10 mouse cellular contexts compared by ENCODE assay signal in genomic region chr3:87985505-87986320, GRCm38 (mm10). TPM values are rescaled to one million over a fixed set of nuclear protein-coding genes. Genes with fewer than 3 reads are reported as not detected.
DNase-seq lines count a peak whose midpoint lies in the region; ATAC-seq and TF ChIP-seq lines count a peak whose summit lies in the region.
"Had no signal": no experiment of that assay in that cellular context is flagged by ENCODE, and none has a peak within 500 bp of the region (broad histone marks: within the 10 kb centered on the region; RNA-seq: fewer than 3 reads in every experiment).

No protein-coding gene starts in this region.

- no peak overlapping the region for H3K4me2 ChIP-seq in liver, embryonic 13.5 days
- H3K4me2 ChIP-seq in liver, postnatal 0 days (ENCODE audit: low read depth, low read length) = no peak overlapping the region
- H3K4me2 ChIP-seq in forebrain, embryonic 11.5 days (ENCODE audit: low read depth, low read length, severe bottlenecking) = no peak overlapping the region
- H3K4me2 ChIP-seq in hindbrain, postnatal 0 days (ENCODE audit: low read depth, low read length) = no peak overlapping the region
- peak overlapping the region; percentile 43 for H3K4me2 ChIP-seq in myocyte (ENCODE audit: low read depth)

- no peak for TF ChIP-seq POLR2A in myocyte (IDR thresholded peaks at IDR 0.05; ENCODE audit: insufficient read length, low read depth)

- TF ChIP-seq EP300 in liver, postnatal 0 days (IDR thresholded peaks at IDR 0.05; ENCODE audit: low read depth) = no peak

- peaks cover 65% of the 10 kb centered on the region for H3K4me1 ChIP-seq in liver, embryonic 13.5 days (replicated peaks)
- peaks cover 32% of the 10 kb centered on the region for H3K4me1 ChIP-seq in liver, postnatal 0 days (ENCODE audit: insufficient read depth)
- H3K4me1 ChIP-seq in forebrain, embryonic 11.5 days (replicated peaks; ENCODE audit: control insufficient read depth, insufficient read depth, low read length) = peaks cover 53% of the 10 kb centered on the region
- H3K4me1 ChIP-seq in hindbrain, postnatal 0 days (ENCODE audit: insufficient read depth, low read length) = peaks cover 19% of the 10 kb centered on the region

- no peak for TF ChIP-seq CTCF in liver, postnatal 0 days (IDR thresholded peaks at IDR 0.05; ENCODE audit: low read depth)
- TF ChIP-seq CTCF in hindbrain, postnatal 0 days (IDR thresholded peaks at IDR 0.05; ENCODE audit: low read depth) = no peak

- WGBS in liver, embryonic 13.5 days (ENCODE audit: insufficient replicate concordance) = 54% methylated on average over 12 of the region's 12 CpGs
- WGBS in liver, postnatal 0 days (ENCODE audit: insufficient replicate concordance) = 56% methylated on average over 12 of the region's 12 CpGs
- 44% methylated on average over 12 of the region's 12 CpGs for WGBS in forebrain, embryonic 11.5 days
- 12% methylated on average over 12 of the region's 12 CpGs for WGBS in hindbrain, postnatal 0 days

- H3K4me3 ChIP-seq in liver, embryonic 13.5 days (replicated peaks) = no peak overlapping the region
- no peak overlapping the region for H3K4me3 ChIP-seq in liver, postnatal 0 days (ENCODE audit: low read depth, low read length)
- H3K4me3 ChIP-seq in forebrain, embryonic 11.5 days (ENCODE audit: low read depth, low read length) = no peak overlapping the region
- H3K4me3 ChIP-seq in hindbrain, postnatal 0 days (ENCODE audit: low read length) = no peak overlapping the region
- no peak overlapping the region for H3K4me3 ChIP-seq in myocyte

- H3K27me3 ChIP-seq in liver, embryonic 13.5 days = peaks cover 56% of the 10 kb centered on the region
- H3K27me3 ChIP-seq in liver, postnatal 0 days (ENCODE audit: insufficient read depth, low read length) = peaks cover 20% of the 10 kb centered on the region
- peaks cover 6% of the 10 kb centered on the region for H3K27me3 ChIP-seq in forebrain, embryonic 11.5 days (ENCODE audit: control insufficient read depth, insufficient read depth, low read length)
- H3K27me3 ChIP-seq in hindbrain, postnatal 0 days (ENCODE audit: insufficient read depth, low read length) = no peaks in the 10 kb centered on the region
- H3K27me3 ChIP-seq in myocyte (ENCODE audit: control insufficient read depth, insufficient read depth, insufficient read length) = peaks cover 5% of the 10 kb centered on the region

- no peaks in the 10 kb centered on the region for H3K79me2 ChIP-seq in myocyte (ENCODE audit: control insufficient read depth, insufficient read depth)

- no peak for ATAC-seq in liver, embryonic 13.5 days (ENCODE audit: low read depth)
- ATAC-seq in liver, postnatal 0 days = no peak
- no peak for ATAC-seq in forebrain, embryonic 11.5 days (replicated peaks; ENCODE audit: low FRiP score)
- peak; percentile 10; the same call in 1 of the 2 replicates for ATAC-seq in hindbrain, postnatal 0 days

- H3ac ChIP-seq in myocyte (ENCODE audit: control insufficient read depth, insufficient read length) = no peak overlapping the region

- no peak overlapping the region for H3K9ac ChIP-seq in liver, embryonic 13.5 days
- H3K9ac ChIP-seq in liver, postnatal 0 days (replicated peaks) = no peak overlapping the region
- peak overlapping the region; percentile 14; the same call in 1 of the 2 replicates for H3K9ac ChIP-seq in forebrain, embryonic 11.5 days (ENCODE audit: low read length)
- no peak overlapping the region for H3K9ac ChIP-seq in hindbrain, postnatal 0 days (replicated peaks; ENCODE audit: low read length)

- peak overlapping the region; percentile 4; the same call in 1 of the 2 replicates for H3K27ac ChIP-seq in liver, embryonic 13.5 days
- H3K27ac ChIP-seq in liver, postnatal 0 days (ENCODE audit: low read depth) = no peak overlapping the region
- H3K27ac ChIP-seq in forebrain, embryonic 11.5 days (ENCODE audit: low read depth, low read length) = peak overlapping the region; percentile 55; the same call in 1 of the 2 replicates
- H3K27ac ChIP-seq in hindbrain, postnatal 0 days = peak overlapping the region; percentile 48

- H3K9me3 ChIP-seq in liver, embryonic 13.5 days (replicated peaks) = no peaks in the 10 kb centered on the region
- H3K9me3 ChIP-seq in liver, postnatal 0 days (ENCODE audit: low read length) = no peaks in the 10 kb centered on the region
- H3K9me3 ChIP-seq in forebrain, embryonic 11.5 days (ENCODE audit: control insufficient read depth, low read length) = no peaks in the 10 kb centered on the region
- no peaks in the 10 kb centered on the region for H3K9me3 ChIP-seq in hindbrain, postnatal 0 days (ENCODE audit: low read length)

- H3K36me3 ChIP-seq in liver, embryonic 13.5 days = no peaks in the 10 kb centered on the region
- no peaks in the 10 kb centered on the region for H3K36me3 ChIP-seq in liver, postnatal 0 days (replicated peaks; ENCODE audit: insufficient read depth, low read length)
- no peaks in the 10 kb centered on the region for H3K36me3 ChIP-seq in forebrain, embryonic 11.5 days (ENCODE audit: control insufficient read depth, insufficient read depth, low read length)
- H3K36me3 ChIP-seq in hindbrain, postnatal 0 days (ENCODE audit: insufficient read depth, low read length) = no peaks in the 10 kb centered on the region
- H3K36me3 ChIP-seq in myocyte (ENCODE audit: control insufficient read depth, insufficient read depth) = no peaks in the 10 kb centered on the region

- DNase-seq in liver, embryonic 13.5 days = no peak
- DNase-seq in liver, postnatal 0 days = no peak
- peak; percentile 72 for DNase-seq in forebrain, embryonic 11.5 days (ENCODE audit: low spot score)
- no peak for DNase-seq in hindbrain, postnatal 0 days (ENCODE audit: low spot score)
- DNase-seq in cerebellum, adult 8-10 months = no peak
- DNase-seq in thymus, postnatal 14 days = no peak
- no peak for DNase-seq in right cerebral cortex, postnatal 36 days (ENCODE audit: low spot score in 2 of 2)

TF ChIP-seq in myocyte, 11 proteins besides CTCF, POLR2A, EP300 and RAD21:
- TF ChIP-seq MYOD1 (IDR thresholded peaks at IDR 0.05; ENCODE audit: control insufficient read depth in 1 of 3, insufficient read length in 2 of 3, low read depth in 2 of 3) (peak in 1 of 3 experiments; percentile 27), MYOG (IDR thresholded peaks at IDR 0.05; ENCODE audit: control insufficient read depth in 1 of 3, insufficient read depth in 1 of 3, insufficient read length in 2 of 3, low read depth in 2 of 3) (peak in 1 of 3 experiments; percentile 69), CEBPB (IDR thresholded peaks at IDR 0.05; ENCODE audit: insufficient read depth, poor library complexity, severe bottlenecking) (no peak)

RNA-seq across cellular contexts. Expression of gene Bcan, which starts 14.3 kb away (rescaled TPM):
- 0.05 TPM in 1 of 2 replicates, not detected in the other for polyA plus RNA-seq in liver, embryonic 13.5 days (2015; fragmentation: Nextera tagmentation; extraction: Ambion mirVana)
- polyA plus RNA-seq in liver, postnatal 0 days (2015; fragmentation: Nextera tagmentation; extraction: Ambion mirVana) = 0.05 TPM in 1 of 2 replicates, not detected in the other
- 0.52 and 0.72 TPM in 2 replicates for polyA plus RNA-seq in forebrain, embryonic 11.5 days (2014; fragmentation: Nextera tagmentation; extraction: Ambion mirVana)
- 318 and 347 TPM in 2 replicates for total RNA-seq in hindbrain, postnatal 0 days (2014; rRNA removed)
- 229 and 237 TPM in 2 replicates for polyA plus RNA-seq in hindbrain, postnatal 0 days (2015; fragmentation: Nextera tagmentation; extraction: Ambion mirVana)
- polyA plus RNA-seq in myocyte (2012; fragmentation: generic; extraction: Trizol) = 0.06 TPM
- total RNA-seq: neutrophil, adult 5-6 weeks had no signal

RNA-seq across cellular contexts. Expression of gene Nes, which starts 14.8 kb away (rescaled TPM):
- polyA plus RNA-seq in liver, embryonic 13.5 days (2015; fragmentation: Nextera tagmentation; extraction: Ambion mirVana) = 2.6 and 2.8 TPM in 2 replicates
- polyA plus RNA-seq in liver, postnatal 0 days (2015; fragmentation: Nextera tagmentation; extraction: Ambion mirVana) = 0.83 and 0.95 TPM in 2 replicates
- polyA plus RNA-seq in forebrain, embryonic 11.5 days (2014; fragmentation: Nextera tagmentation; extraction: Ambion mirVana) = 92.0 and 99.9 TPM in 2 replicates
- 37.2 and 40.0 TPM in 2 replicates for total RNA-seq in hindbrain, postnatal 0 days (2014; rRNA removed)
- polyA plus RNA-seq in hindbrain, postnatal 0 days (2015; fragmentation: Nextera tagmentation; extraction: Ambion mirVana) = 14.9 and 15.7 TPM in 2 replicates
- polyA plus RNA-seq in myocyte (2012; fragmentation: generic; extraction: Trizol) = 268 TPM

RNA-seq across cellular contexts. Expression of gene Crabp2, which starts 37.2 kb away (rescaled TPM):
- polyA plus RNA-seq in liver, embryonic 13.5 days (2015; fragmentation: Nextera tagmentation; extraction: Ambion mirVana) = 2.2 and 2.3 TPM in 2 replicates
- polyA plus RNA-seq in liver, postnatal 0 days (2015; fragmentation: Nextera tagmentation; extraction: Ambion mirVana) = not detected in 2 replicates
- 409 and 417 TPM in 2 replicates for polyA plus RNA-seq in forebrain, embryonic 11.5 days (2014; fragmentation: Nextera tagmentation; extraction: Ambion mirVana)
- total RNA-seq in hindbrain, postnatal 0 days (2014; rRNA removed) = 9.8 and 28.6 TPM in 2 replicates
- 44.5 and 46.3 TPM in 2 replicates for polyA plus RNA-seq in hindbrain, postnatal 0 days (2015; fragmentation: Nextera tagmentation; extraction: Ambion mirVana)
- polyA plus RNA-seq in myocyte (2012; fragmentation: generic; extraction: Trizol) = 67.6 TPM
- total RNA-seq: neutrophil, adult 5-6 weeks had no signal

RNA-seq across cellular contexts. Expression of gene Hapln2, which starts 41.7 kb away (rescaled TPM):
- not detected in 2 replicates for polyA plus RNA-seq in liver, embryonic 13.5 days (2015; fragmentation: Nextera tagmentation; extraction: Ambion mirVana)
- not detected in 2 replicates for polyA plus RNA-seq in liver, postnatal 0 days (2015; fragmentation: Nextera tagmentation; extraction: Ambion mirVana)
- polyA plus RNA-seq in forebrain, embryonic 11.5 days (2014; fragmentation: Nextera tagmentation; extraction: Ambion mirVana) = 0.27 and 0.39 TPM in 2 replicates
- total RNA-seq in hindbrain, postnatal 0 days (2014; rRNA removed) = 0.47 and 0.50 TPM in 2 replicates
- polyA plus RNA-seq in hindbrain, postnatal 0 days (2015; fragmentation: Nextera tagmentation; extraction: Ambion mirVana) = 1.2 and 1.5 TPM in 2 replicates
- polyA plus RNA-seq in myocyte (2012; fragmentation: generic; extraction: Trizol) = not detected
- total RNA-seq: neutrophil, adult 5-6 weeks had no signal
- polyA plus RNA-seq: gonadal fat pad, adult 2 months had no signal

RNA-seq across cellular contexts. Expression of gene Rrnad1, which starts 55.2 kb away (rescaled TPM):
- 6.1 and 6.6 TPM in 2 replicates for polyA plus RNA-seq in liver, embryonic 13.5 days (2015; fragmentation: Nextera tagmentation; extraction: Ambion mirVana)
- 4.3 TPM in 2 replicates for polyA plus RNA-seq in liver, postnatal 0 days (2015; fragmentation: Nextera tagmentation; extraction: Ambion mirVana)
- polyA plus RNA-seq in forebrain, embryonic 11.5 days (2014; fragmentation: Nextera tagmentation; extraction: Ambion mirVana) = 22.2 and 23.2 TPM in 2 replicates
- total RNA-seq in hindbrain, postnatal 0 days (2014; rRNA removed) = 19.4 and 36.4 TPM in 2 replicates
- 18.1 and 19.3 TPM in 2 replicates for polyA plus RNA-seq in hindbrain, postnatal 0 days (2015; fragmentation: Nextera tagmentation; extraction: Ambion mirVana)
- polyA plus RNA-seq in myocyte (2012; fragmentation: generic; extraction: Trizol) = 7.0 TPM

Comparison
In these comparisons a context has a peak if more than half of its experiments do, and no peak if none do; other contexts are left out.
1. RNA of gene Bcan, which starts 14.3 kb away (polyA plus RNA-seq): 229 to 237 TPM in hindbrain, postnatal 0 days; 0.52 to 0.72 TPM in forebrain, embryonic 11.5 days, 0.06 TPM in myocyte (single experiment), 0.05 TPM in liver, embryonic 13.5 days and 0.05 TPM in liver, postnatal 0 days; every median in the first group is over 100 times any median in the second.
2. RNA of gene Crabp2, which starts 37.2 kb away (polyA plus RNA-seq): 409 to 417 TPM in forebrain, embryonic 11.5 days, 67.6 TPM in myocyte (single experiment) and 44.5 to 46.3 TPM in hindbrain, postnatal 0 days; 2.2 to 2.3 TPM in liver, embryonic 13.5 days and not detected in liver, postnatal 0 days; every median in the first group is over 10 times any median in the second.